Mouse (Mus musculus) MEL (cell line): ENCODE results near the gene Duoxa2.
"Not testable (repeated sequence)": the region's sequence is repeated elsewhere in the genome, so short reads cannot be mapped to it uniquely, and the experiment has no call there.

Experiments
- CHD1 ChIP-seq: IDR thresholded peaks from 2 replicates; pipeline ENCODE4 v1.6.1; 2012; ENCODE audit warnings: low read depth, mild to moderate bottlenecking, inconsistent platforms, low read length, improper control_type of control experiment
- CTCF ChIP-seq, 3 experiments: IDR thresholded peaks in 2 of 3; conservative IDR thresholded peaks in 1 of 3; 2 replicates each; pipeline ENCODE4 v1.5.1; 2011 to 2012; ENCODE audit warnings: low read length in 3 of 3, low read depth in 2 of 3, mild to moderate bottlenecking in 2 of 3, improper control_type of control experiment in 1 of 3, inconsistent platforms in 1 of 3, mixed read lengths in 1 of 3, moderate library complexity in 1 of 3; ENCODE audit not compliant: control insufficient read depth in 1 of 3, insufficient read depth in 1 of 3, poor library complexity in 1 of 3, severe bottlenecking in 1 of 3
- HCFC1 ChIP-seq: IDR thresholded peaks from 2 replicates; pipeline ENCODE4 v1.6.1; 2012; ENCODE audit warnings: low read depth, mild to moderate bottlenecking, inconsistent platforms, low read length, improper control_type of control experiment, moderate library complexity
- MAFK ChIP-seq: IDR thresholded peaks from 2 replicates; pipeline ENCODE4 v1.6.1; 2011; ENCODE audit warnings: low read depth, mild to moderate bottlenecking, low read length, improper control_type of control experiment, borderline replicate concordance
- MAX ChIP-seq: IDR thresholded peaks from 2 replicates; pipeline ENCODE4 v1.6.1; 2011; ENCODE audit warnings: low read length, improper control_type of control experiment
- MYC ChIP-seq: IDR thresholded peaks from 2 replicates; pipeline ENCODE4 v1.6.1; 2011; ENCODE audit warnings: low read depth, mild to moderate bottlenecking, low read length, improper control_type of control experiment, moderate library complexity
- POLR2AphosphoS5 ChIP-seq: IDR thresholded peaks from 2 replicates; pipeline ENCODE4 v1.6.1; 2012; ENCODE audit warnings: low read depth, borderline replicate concordance, mild to moderate bottlenecking, inconsistent platforms, low read length, moderate library complexity, mixed read lengths
- USF1 ChIP-seq: IDR thresholded peaks from 2 replicates; pipeline ENCODE4 v1.6.1; 2014; ENCODE audit warnings: low read depth, mild to moderate bottlenecking, inconsistent platforms, low read length, improper control_type of control experiment, moderate library complexity

DNA sequence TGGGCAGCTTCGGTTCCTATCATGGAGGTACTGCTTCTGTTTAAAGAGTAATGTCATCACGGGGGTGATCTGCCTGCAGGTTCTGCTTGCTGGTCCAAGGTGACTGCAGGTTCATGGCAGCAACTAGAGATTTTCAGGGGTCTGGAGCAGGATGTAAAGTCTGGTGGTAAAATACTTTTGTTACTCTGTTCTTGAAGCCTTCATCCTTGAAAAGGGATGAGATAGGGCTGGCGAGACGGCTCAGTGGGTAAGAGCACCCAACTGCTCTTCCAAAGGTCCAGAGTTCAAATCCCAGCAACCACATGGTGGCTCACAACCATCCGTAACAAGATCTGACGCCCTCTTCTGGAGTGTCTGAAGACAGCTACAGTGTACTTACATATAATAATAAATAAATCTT lies 31.6 kb downstream of the Duoxa2 start:
- TF ChIP-seq MYC; MAFK; MAX; HCFC1; POLR2AphosphoS5; CHD1; CTCF (IDR thresholded peaks at IDR 0.05 in 2 of 3, conservative IDR thresholded peaks at IDR 0.05 in 1 of 3; ENCODE audit: control insufficient read depth in 1 of 3, insufficient read depth in 1 of 3, low read depth in 2 of 3, low read length in 3 of 3, poor library complexity in 1 of 3, severe bottlenecking in 1 of 3); USF1: not testable (repeated sequence)
